Mouse (Mus musculus): Measurements from ENCODE around the gene Ngef. TPM values are rescaled to one million over a fixed set of nuclear protein-coding genes. Genes with fewer than 3 reads are reported as not detected.
"Not testable (repeated sequence)": the region's sequence is repeated elsewhere in the genome, so short reads cannot be mapped to it uniquely, and the experiment has no call there.

Gene Ngef
- polyA plus RNA-seq, 1 experiment: 7.2 TPM

- 67% methylated on average over 9 of the region's 9 CpGs for WGBS
- H3K4me1 ChIP-seq (ENCODE audit: control insufficient read depth, insufficient read depth, low read length): no peaks in the 10 kb centered on the region
- H3K4me3 ChIP-seq (replicated peaks; ENCODE audit: extremely low read depth, low read depth, low read length): no peak overlapping the region
- no peak for DNase-seq
- TF ChIP-seq CTCF (IDR thresholded peaks at IDR 0.05; ENCODE audit: insufficient read depth, low read length): no peak
- no peak for TF ChIP-seq POLR2A (IDR thresholded peaks at IDR 0.05; ENCODE audit: borderline replicate concordance, extremely low read depth, low read depth, low read length)
These were observed 106.2 kb downstream of the Ngef start for GRCm38 (mm10) chr1:87467469-87467868.

- 74% methylated on average over 6 of the region's 7 CpGs for WGBS
- not testable (repeated sequence) for H3K4me1 ChIP-seq (ENCODE audit: control insufficient read depth, insufficient read depth, low read length); DNase-seq; H3K4me3 ChIP-seq (replicated peaks; ENCODE audit: extremely low read depth, low read depth, low read length)
These were observed 113.8 kb downstream of the Ngef start for GRCm38 (mm10) chr1:87459856-87460255.

DNA sequence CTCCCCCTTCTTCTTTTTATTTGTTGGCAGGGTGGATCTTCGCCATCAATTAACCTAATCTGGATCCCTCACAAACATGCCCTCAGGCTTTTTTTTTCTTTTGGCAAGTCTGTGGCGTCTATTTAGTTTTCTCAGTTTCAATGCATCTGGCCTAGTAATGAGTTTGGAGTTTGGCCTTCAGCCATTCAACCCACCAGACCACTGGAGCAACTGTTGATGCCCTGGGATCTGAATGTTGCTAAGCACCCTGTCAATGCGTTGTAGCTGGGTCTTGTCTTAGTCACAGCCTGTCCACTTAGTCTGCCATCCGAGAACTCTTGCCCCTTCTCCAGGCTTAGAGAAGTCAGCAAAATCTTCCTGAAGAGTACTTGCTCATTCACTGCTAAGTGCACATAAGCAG, 115.6 kb downstream of the Ngef start:
- Histone ChIP-seq H3K4me3 (replicated peaks; ENCODE audit: extremely low read depth, low read depth, low read length) (no peak overlapping the region), H3K4me1 (ENCODE audit: control insufficient read depth, insufficient read depth, low read length) (no peaks in the 10 kb centered on the region)
- DNase-seq: no peak
- no peak for TF ChIP-seq CTCF (IDR thresholded peaks at IDR 0.05; ENCODE audit: insufficient read depth, low read length)
- TF ChIP-seq POLR2A (IDR thresholded peaks at IDR 0.05; ENCODE audit: borderline replicate concordance, extremely low read depth, low read depth, low read length): no peak
- WGBS: 84% methylated on average over 4 of the region's 4 CpGs

GRCm38 (mm10) chr1:87456425-87456824, 117.2 kb downstream of the Ngef start:
- WGBS: 96% methylated on average over 1 of the region's 1 CpGs
- TF ChIP-seq CTCF (IDR thresholded peaks at IDR 0.05; ENCODE audit: insufficient read depth, low read length) (no peak), POLR2A (IDR thresholded peaks at IDR 0.05; ENCODE audit: borderline replicate concordance, extremely low read depth, low read depth, low read length) (no peak)
- DNase-seq: no peak
- no peaks in the 10 kb centered on the region for H3K4me1 ChIP-seq (ENCODE audit: control insufficient read depth, insufficient read depth, low read length)
- no peak overlapping the region for H3K4me3 ChIP-seq (replicated peaks; ENCODE audit: extremely low read depth, low read depth, low read length)

DNA sequence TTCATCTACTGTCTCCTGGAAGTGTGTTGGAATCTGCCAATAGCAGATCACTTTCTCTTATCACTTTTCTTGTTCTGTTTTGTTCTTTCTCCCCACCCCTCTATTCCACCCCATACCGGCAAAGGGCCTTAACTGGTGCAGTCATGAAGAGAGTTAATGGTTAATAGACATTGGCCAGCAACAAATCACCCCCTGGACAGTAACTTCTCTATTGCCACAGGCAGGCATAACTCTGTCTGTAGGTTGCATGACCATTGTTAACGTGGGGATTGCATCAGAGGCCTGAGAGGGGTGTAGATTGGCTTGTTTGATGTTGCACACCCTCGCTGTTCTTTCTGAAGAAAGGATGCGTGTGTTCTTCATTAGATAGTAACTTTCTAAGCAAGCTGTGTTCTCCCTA, 124.2 kb downstream of the Ngef start:
- Histone ChIP-seq H3K4me3 (replicated peaks; ENCODE audit: extremely low read depth, low read depth, low read length) (no peak overlapping the region), H3K4me1 (ENCODE audit: control insufficient read depth, insufficient read depth, low read length) (no peaks in the 10 kb centered on the region)
- DNase-seq: no peak
- TF ChIP-seq POLR2A (IDR thresholded peaks at IDR 0.05; ENCODE audit: borderline replicate concordance, extremely low read depth, low read depth, low read length) (no peak), CTCF (IDR thresholded peaks at IDR 0.05; ENCODE audit: insufficient read depth, low read length) (no peak)
- WGBS: 84% methylated on average over 4 of the region's 4 CpGs

DNA sequence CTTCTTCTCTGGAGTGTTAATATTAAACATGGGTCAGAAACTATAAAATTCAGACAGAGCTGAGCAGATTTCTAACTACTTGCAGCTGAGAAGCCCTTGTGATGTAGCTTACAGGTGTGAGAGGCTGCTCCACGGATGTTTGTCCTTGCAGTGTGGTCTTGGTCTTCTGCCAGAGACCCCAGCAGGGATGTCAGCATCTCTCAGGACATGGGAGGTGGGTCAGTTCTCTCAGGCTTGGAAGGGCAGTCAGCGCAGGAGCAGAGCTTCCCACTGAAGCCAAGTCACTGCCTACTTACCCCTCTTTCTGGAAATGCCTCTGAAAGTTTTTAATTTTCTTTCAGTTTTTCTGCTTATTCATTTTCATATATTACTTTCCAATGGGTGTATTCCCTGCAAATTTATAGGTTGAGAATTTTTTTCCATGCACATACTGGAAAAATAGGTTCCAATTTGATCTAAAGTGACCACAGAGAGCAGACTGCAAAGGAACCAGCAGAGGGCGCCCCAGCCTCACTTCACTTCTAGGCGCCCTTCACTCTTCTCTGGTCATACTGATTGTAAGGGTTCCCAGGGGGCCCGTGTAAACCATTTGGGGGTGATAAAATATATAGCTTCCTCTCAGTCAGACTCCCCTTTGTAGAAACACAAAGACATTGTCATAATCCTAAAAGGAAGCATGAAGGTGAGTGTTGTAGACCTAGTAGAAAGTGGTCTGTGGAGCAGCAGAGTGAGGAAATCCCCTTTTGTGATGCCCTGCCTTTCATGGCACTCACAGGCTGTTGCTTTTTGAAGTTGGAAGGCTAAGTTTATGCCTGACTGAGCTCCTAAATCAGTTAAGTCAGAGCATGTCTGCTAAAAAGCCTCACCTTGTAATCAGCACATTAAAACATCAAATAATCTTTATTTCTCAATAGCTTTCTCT, 126.2 kb downstream of the Ngef start:
- TF ChIP-seq POLR2A (IDR thresholded peaks at IDR 0.05; ENCODE audit: borderline replicate concordance, extremely low read depth, low read depth, low read length) (no peak), CTCF (IDR thresholded peaks at IDR 0.05; ENCODE audit: insufficient read depth, low read length) (peak; percentile 68)
- Histone ChIP-seq H3K4me1 (ENCODE audit: control insufficient read depth, insufficient read depth, low read length) (no peaks in the 10 kb centered on the region), H3K4me3 (replicated peaks; ENCODE audit: extremely low read depth, low read depth, low read length) (no peak overlapping the region)
- peak; percentile 53 for DNase-seq
- 40% methylated on average over 5 of the region's 5 CpGs for WGBS

DNA sequence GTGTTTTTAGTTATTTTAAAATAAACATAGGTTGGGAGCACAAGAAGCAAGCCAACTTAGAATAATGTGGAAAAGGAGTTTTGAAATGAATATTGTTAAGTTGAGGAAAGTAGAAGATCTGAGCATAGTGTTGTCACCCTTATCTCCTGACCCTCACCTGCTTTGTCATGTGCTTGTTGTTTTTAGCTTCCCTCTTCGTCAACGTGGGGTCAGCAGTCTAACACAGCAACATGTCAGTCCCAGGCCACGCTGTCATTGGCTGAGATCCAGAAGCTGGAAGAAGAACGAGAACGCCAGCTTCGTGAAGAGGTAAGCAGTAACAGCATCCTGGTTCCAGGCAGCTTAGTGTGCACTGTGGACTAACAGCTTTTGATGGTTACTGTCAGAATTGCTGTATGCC, 137.1 kb downstream of the Ngef start:
- no peaks in the 10 kb centered on the region for H3K4me1 ChIP-seq (ENCODE audit: control insufficient read depth, insufficient read depth, low read length)
- no peak for DNase-seq
- TF ChIP-seq CTCF (IDR thresholded peaks at IDR 0.05; ENCODE audit: insufficient read depth, low read length): no peak
- TF ChIP-seq POLR2A (IDR thresholded peaks at IDR 0.05; ENCODE audit: borderline replicate concordance, extremely low read depth, low read depth, low read length): no peak
- H3K4me3 ChIP-seq (replicated peaks; ENCODE audit: extremely low read depth, low read depth, low read length): no peak overlapping the region
- WGBS: 51% methylated on average over 6 of the region's 6 CpGs

DNA sequence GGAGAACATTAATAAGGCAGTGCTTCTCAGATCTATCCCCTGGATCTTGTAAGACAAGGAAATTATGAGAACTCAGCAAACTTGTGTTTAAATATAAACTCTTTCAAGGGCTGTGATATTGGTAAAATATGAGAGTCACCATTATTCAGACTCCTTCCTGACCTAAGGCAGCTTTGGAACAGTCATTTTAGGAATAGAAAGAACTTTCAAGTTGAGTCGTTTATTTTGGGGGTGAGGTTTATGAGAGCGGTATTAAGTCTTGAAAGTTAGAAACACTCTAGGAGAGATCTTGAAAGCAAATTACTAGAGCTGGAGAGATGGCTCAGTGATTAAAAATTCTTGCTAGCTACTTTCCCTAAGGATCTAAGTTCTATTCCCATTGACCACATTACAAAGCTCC, 138.5 kb downstream of the Ngef start:
- WGBS: 79% methylated on average over 2 of the region's 2 CpGs
- H3K4me3 ChIP-seq (replicated peaks; ENCODE audit: extremely low read depth, low read depth, low read length): no peak overlapping the region
- TF ChIP-seq POLR2A (IDR thresholded peaks at IDR 0.05; ENCODE audit: borderline replicate concordance, extremely low read depth, low read depth, low read length) (no peak), CTCF (IDR thresholded peaks at IDR 0.05; ENCODE audit: insufficient read depth, low read length) (no peak)

More for the DNA sequence above, 138.5 kb downstream of the Ngef start:
- no peaks in the 10 kb centered on the region for H3K4me1 ChIP-seq (ENCODE audit: control insufficient read depth, insufficient read depth, low read length)
- DNase-seq: no peak

Other genes with a start within 250 kb of the Ngef start
- 20.2 and 30.4 TPM in 2 replicates for gene Gigyf2, start 246.9 kb downstream of the Ngef start, polyA plus RNA-seq (2012; rRNA removed)
- gene Kcnj13, start 179.1 kb downstream of the Ngef start, polyA plus RNA-seq (2012; rRNA removed): 8.7 and 14.2 TPM in 2 replicates
- 0.34 and 1.4 TPM in 2 replicates for gene Snorc, start 103.6 kb downstream of the Ngef start, polyA plus RNA-seq (2012; rRNA removed)
- 2.7 and 10.1 TPM in 2 replicates for gene Neu2, start 64.0 kb downstream of the Ngef start, polyA plus RNA-seq (2012; rRNA removed)
- gene Inpp5d, start 46.4 kb upstream of the Ngef start, polyA plus RNA-seq (2012; rRNA removed): 86.5 and 123 TPM in 2 replicates
- 18.1 and 22.8 TPM in 2 replicates for gene Atg16l1, start 182.0 kb upstream of the Ngef start, polyA plus RNA-seq (2012; rRNA removed)
- 0.38 and 0.86 TPM in 2 replicates for gene Sag, start 229.8 kb upstream of the Ngef start, polyA plus RNA-seq (2012; rRNA removed)